Mouse (Mus musculus): Measurements from ENCODE around the gene Ric1.

DNA sequence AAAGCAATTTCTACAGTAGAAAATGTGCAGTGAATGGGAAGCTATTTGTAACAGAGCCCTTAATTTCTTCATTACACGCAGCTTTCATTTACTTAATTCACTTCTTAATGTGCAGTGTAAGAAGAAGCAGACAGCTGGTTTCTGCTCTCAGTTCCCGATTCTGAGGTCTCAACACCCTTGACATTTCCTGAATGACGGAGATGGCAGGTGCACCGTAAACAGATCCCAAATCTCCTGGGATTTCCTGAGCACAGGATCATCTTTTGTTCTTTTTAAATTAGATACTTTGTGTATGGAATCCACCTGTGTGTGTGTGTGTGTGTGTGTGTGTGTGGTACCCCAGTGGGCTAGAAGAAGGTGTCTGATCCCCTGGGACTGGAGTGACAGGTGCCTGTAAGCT is 27.6 kb upstream of the Ric1 start:
- no peak for TF ChIP-seq CTCF (IDR thresholded peaks at IDR 0.05)
- TF ChIP-seq EP300 (IDR thresholded peaks at IDR 0.05): no peak
